12 mouse cellular contexts compared by ENCODE assay signal in the genomic region with DNA sequence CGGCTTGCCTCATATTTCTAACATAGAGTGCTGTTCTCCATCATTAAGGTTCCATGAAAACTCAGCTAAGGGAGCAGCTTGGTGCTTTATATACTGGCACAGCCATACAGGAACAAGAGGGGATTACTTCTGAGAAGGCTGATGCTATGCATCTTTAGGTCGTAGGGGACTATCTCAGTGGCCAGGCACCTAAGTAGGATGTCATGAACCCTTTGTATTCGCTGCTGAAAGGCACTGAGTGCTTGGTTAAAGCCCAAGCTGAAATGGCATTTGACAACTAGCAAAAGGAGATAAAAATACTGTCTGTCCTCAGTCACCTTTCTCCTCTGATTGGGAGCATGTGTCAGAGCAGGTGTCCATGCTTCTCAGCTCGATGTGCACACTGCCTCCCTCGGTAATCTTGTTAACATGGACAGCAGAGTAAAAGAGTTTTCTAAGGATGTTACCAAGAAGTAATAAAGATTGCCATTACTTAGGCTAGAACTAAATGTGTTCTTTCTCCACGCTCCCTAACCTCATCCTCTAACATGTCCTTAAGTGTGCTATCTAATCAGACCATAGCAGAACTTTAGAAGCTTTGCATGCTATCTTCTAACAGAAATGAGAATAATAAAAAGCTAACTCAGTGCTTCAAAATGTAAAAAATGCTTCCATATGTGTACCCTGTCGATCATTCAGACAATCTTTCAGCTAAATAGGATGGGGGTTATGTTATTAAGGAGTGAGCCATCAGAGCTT.
"Had no signal": no experiment of that assay in that cellular context is flagged by ENCODE, and none has a peak within 500 bp of the region (broad histone marks: within the 10 kb centered on the region; RNA-seq: fewer than 3 reads in every experiment).

No protein-coding gene starts in this region.

- H3K4me2 ChIP-seq: limb, embryonic 15.5 days; lung, embryonic 15.5 days; midbrain, embryonic 13.5 days had no signal

- H3K27me3 ChIP-seq: limb, embryonic 15.5 days; lung, embryonic 15.5 days had no signal

- H3K9me3 ChIP-seq: limb, embryonic 15.5 days; lung, embryonic 15.5 days; midbrain, embryonic 13.5 days had no signal

- H3K9ac ChIP-seq: limb, embryonic 15.5 days; lung, embryonic 15.5 days; midbrain, embryonic 13.5 days had no signal

- H3K4me3 ChIP-seq: limb, embryonic 15.5 days; lung, embryonic 15.5 days; midbrain, embryonic 13.5 days had no signal

- ATAC-seq: midbrain, embryonic 13.5 days had no signal

- DNase-seq: kidney, adult 2 months; kidney, postnatal 36 days; layer of hippocampus, adult 9-11 months; layer of hippocampus, postnatal 36 days; lung, postnatal 14 days; right cerebral cortex, adult 18-20 months; thymus, adult 18-20 months; thymus, postnatal 25 days had no signal

- H3K27ac ChIP-seq: limb, embryonic 15.5 days; lung, embryonic 15.5 days; macrophage; midbrain, embryonic 13.5 days had no signal

- H3K4me1 ChIP-seq: limb, embryonic 15.5 days; lung, embryonic 15.5 days had no signal
